Mouse (Mus musculus): ENCODE measurements at regions not wholly inside any gene's neighbourhood (a gene's known extent, or its start where the extent isn't known, plus 50 kb on each side); places are given as distances from the start of the nearest gene placed in this dataset.

- no peak for TF ChIP-seq CTCF (IDR thresholded peaks at IDR 0.05; ENCODE audit: borderline replicate concordance, extremely low read depth, insufficient read depth, insufficient read length)
- no peak for TF ChIP-seq POLR2A (IDR thresholded peaks at IDR 0.05; ENCODE audit: borderline replicate concordance, extremely low read depth, insufficient read depth, insufficient read length, poor library complexity, severe bottlenecking)
Measured at GRCm38 (mm10) chr2:57567183-57567582, 329.7 kb downstream of the Gpd2 start.

Measured in brain, embryonic 14.5 days (tissue).